Mouse (Mus musculus) heart, embryonic 15.5 days (tissue): ENCODE data around the gene Ubap2. TPM values are rescaled to one million over a fixed set of nuclear protein-coding genes. Genes with fewer than 3 reads are reported as not detected.

ENCODE experiments used
- ATAC-seq: fragments of 200-750 bp; cut with Nextera tagmentation; replicated peaks from 2 replicates; pipeline ENCODE4 v1.8.0; 2017; ENCODE audit warnings: low read depth, moderate TSS enrichment; ENCODE audit not compliant: insufficient number of reproducible peaks, insufficient read depth, low FRiP score
- H3K27ac ChIP-seq: fragments of 300-500 bp; sonication (generic); 2 replicates; pipeline ENCODE4 v1.5.1; 2015; ENCODE audit warnings: mild to moderate bottlenecking, inconsistent platforms
- H3K27me3 ChIP-seq: fragments of 300-500 bp; sonication (generic); 2 replicates; pipeline ENCODE4 v1.6.1; 2015; ENCODE audit warnings: inconsistent platforms
- H3K36me3 ChIP-seq: fragments of 300-500 bp; sonication (generic); 2 replicates; pipeline ENCODE4 v1.6.1; 2015; ENCODE audit warnings: mild to moderate bottlenecking, inconsistent platforms
- H3K4me1 ChIP-seq: fragments of 300-500 bp; sonication (generic); replicated peaks from 2 replicates; pipeline ENCODE4 v1.6.1; 2015; ENCODE audit warnings: inconsistent platforms
- H3K4me2 ChIP-seq: fragments of 300-500 bp; sonication (generic); 2 replicates; pipeline ENCODE4 v1.6.1; 2015; ENCODE audit warnings: inconsistent platforms, mild to moderate bottlenecking, moderate library complexity
- H3K4me3 ChIP-seq: fragments of 300-500 bp; sonication (generic); 2 replicates; pipeline ENCODE4 v1.5.1; 2015; ENCODE audit warnings: mild to moderate bottlenecking, inconsistent platforms
- H3K9ac ChIP-seq: fragments of 300-500 bp; sonication (generic); 2 replicates; pipeline ENCODE4 v1.6.1; 2015; ENCODE audit warnings: mild to moderate bottlenecking, inconsistent platforms
- H3K9me3 ChIP-seq: fragments of 300-500 bp; sonication (generic); replicated peaks from 2 replicates; pipeline ENCODE4 v1.6.1; 2016; ENCODE audit warnings: inconsistent platforms
- WGBS: fragments of 180-500 bp; shearing (Covaris S2); methylation state at CpG from one replicate; pipeline ENCODE4 v1.1.7; 2015; ENCODE audit warnings: mixed read lengths; 5-methylcytosine and 5-hydroxymethylcytosine counted together
- polyA plus RNA-seq: library from polyadenylated mRNA; unstranded; fragments of >200 nt; fragmentation: Nextera tagmentation; extraction: Ambion mirVana; gene quantifications from 2 replicates; pipeline ENCODE4 v1.2.1, GENCODE M21; 2015

The Ubap2 gene
- polyA plus RNA-seq, 1 experiment from 2014 or later = 47.0 TPM

- Histone ChIP-seq H3K9ac (no peak overlapping the region), H3K36me3 (peaks cover 86% of the 10 kb centered on the region), H3K9me3 (no peaks in the 10 kb centered on the region), H3K27ac (no peak overlapping the region), H3K4me1 (no peaks in the 10 kb centered on the region), H3K4me3 (no peak overlapping the region), H3K27me3 (no peaks in the 10 kb centered on the region), H3K4me2 (no peak overlapping the region)
- 86% methylated on average over 5 of the region's 5 CpGs for WGBS
- ATAC-seq = no peak
Observed at GRCm38 (mm10) chr4:41298976-41299375, 24.0 kb upstream of the Ubap2 start.

- no peak overlapping the region for H3K9ac ChIP-seq
- 92% methylated on average over 7 of the region's 7 CpGs for WGBS
- no peak for ATAC-seq
- H3K4me2 ChIP-seq = no peak overlapping the region
- no peaks in the 10 kb centered on the region for H3K4me1 ChIP-seq
- H3K9me3 ChIP-seq = no peaks in the 10 kb centered on the region
- no peak overlapping the region for H3K27ac ChIP-seq
- no peak overlapping the region for H3K4me3 ChIP-seq
- H3K27me3 ChIP-seq = no peaks in the 10 kb centered on the region
- peaks cover 92% of the 10 kb centered on the region for H3K36me3 ChIP-seq
Observed at GRCm38 (mm10) chr4:41295960-41296359, 21.0 kb upstream of the Ubap2 start.

GRCm38 (mm10) chr4:41295507-41295906, 20.6 kb upstream of the Ubap2 start:
- ATAC-seq = no peak
- 90% methylated on average over 11 of the region's 11 CpGs for WGBS

GRCm38 (mm10) chr4:41293907-41294306, 19.0 kb upstream of the Ubap2 start:
- H3K9ac ChIP-seq = no peak overlapping the region
- no peak overlapping the region for H3K27ac ChIP-seq
- no peak overlapping the region for H3K4me2 ChIP-seq
- H3K4me3 ChIP-seq = no peak overlapping the region
- H3K4me1 ChIP-seq = no peaks in the 10 kb centered on the region
- no peaks in the 10 kb centered on the region for H3K9me3 ChIP-seq
- H3K27me3 ChIP-seq = no peaks in the 10 kb centered on the region
- WGBS = 76% methylated on average over 4 of the region's 4 CpGs
- peaks cover 81% of the 10 kb centered on the region for H3K36me3 ChIP-seq
- no peak for ATAC-seq

More at GRCm38 (mm10) chr4:41295507-41295906, 20.6 kb upstream of the Ubap2 start:
- Histone ChIP-seq H3K4me1 (no peaks in the 10 kb centered on the region), H3K4me3 (no peak overlapping the region), H3K36me3 (peaks cover 92% of the 10 kb centered on the region), H3K27me3 (no peaks in the 10 kb centered on the region), H3K9ac (no peak overlapping the region), H3K4me2 (no peak overlapping the region), H3K27ac (no peak overlapping the region), H3K9me3 (no peaks in the 10 kb centered on the region)

GRCm38 (mm10) chr4:41289802-41290201, 14.9 kb upstream of the Ubap2 start:
- Histone ChIP-seq H3K36me3 (peaks cover 43% of the 10 kb centered on the region), H3K4me2 (no peak overlapping the region), H3K4me1 (no peaks in the 10 kb centered on the region), H3K9ac (no peak overlapping the region), H3K9me3 (no peaks in the 10 kb centered on the region), H3K27me3 (no peaks in the 10 kb centered on the region), H3K27ac (no peak overlapping the region), H3K4me3 (no peak overlapping the region)
- 78% methylated on average over 7 of the region's 7 CpGs for WGBS
- ATAC-seq = no peak

- no peaks in the 10 kb centered on the region for H3K27me3 ChIP-seq
- H3K4me2 ChIP-seq = no peak overlapping the region
- 26% methylated on average over 3 of the region's 3 CpGs for WGBS
Observed at GRCm38 (mm10) chr4:41286420-41286819, 11.5 kb upstream of the Ubap2 start.

DNA sequence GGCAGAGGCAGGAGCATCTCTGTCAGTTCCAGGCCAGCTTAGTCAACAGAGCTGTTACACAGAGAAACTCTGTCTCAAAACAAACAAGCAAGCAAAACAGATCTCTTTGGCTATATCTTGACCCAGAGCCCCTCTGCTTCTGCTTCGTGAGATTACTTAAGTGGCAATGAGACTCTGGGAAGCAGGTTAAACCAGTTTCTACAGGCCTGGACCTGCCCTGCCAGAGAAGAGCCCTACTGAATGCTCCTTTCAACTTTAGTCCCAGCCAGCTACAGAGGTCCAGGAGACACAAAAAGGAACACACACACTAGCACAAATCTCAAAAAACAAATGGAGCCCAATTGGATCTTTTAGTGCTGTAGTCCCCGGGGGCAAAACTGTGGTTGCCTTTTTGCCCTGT, 9.1 kb upstream of the Ubap2 start:
- Histone ChIP-seq H3K27ac (no peak overlapping the region), H3K27me3 (no peaks in the 10 kb centered on the region), H3K9ac (no peak overlapping the region), H3K4me3 (no peak overlapping the region), H3K9me3 (no peaks in the 10 kb centered on the region), H3K4me2 (no peak overlapping the region), H3K4me1 (no peaks in the 10 kb centered on the region), H3K36me3 (no peaks in the 10 kb centered on the region)
- WGBS = 69% methylated on average over 2 of the region's 2 CpGs
- no peak for ATAC-seq

More at GRCm38 (mm10) chr4:41286420-41286819, 11.5 kb upstream of the Ubap2 start:
- no peak for ATAC-seq
- no peak overlapping the region for H3K9ac ChIP-seq
- H3K4me1 ChIP-seq = no peaks in the 10 kb centered on the region
- H3K4me3 ChIP-seq = no peak overlapping the region
- H3K36me3 ChIP-seq = peaks cover 11% of the 10 kb centered on the region; the same call in 1 of the 2 replicates
- no peaks in the 10 kb centered on the region for H3K9me3 ChIP-seq
- H3K27ac ChIP-seq = no peak overlapping the region

- no peaks in the 10 kb centered on the region for H3K9me3 ChIP-seq
- H3K27me3 ChIP-seq = no peaks in the 10 kb centered on the region
- WGBS = 71% methylated on average over 5 of the region's 5 CpGs
- ATAC-seq = no peak
- H3K36me3 ChIP-seq = 0 out of 2 replicates have a peak, but pooled peaks cover 2% of the 10 kb centered on the region
- peak overlapping the region; percentile 93 for H3K27ac ChIP-seq
- H3K4me2 ChIP-seq = peak overlapping the region; percentile 79
- peak overlapping the region; percentile 51 for H3K9ac ChIP-seq
- peaks cover 23% of the 10 kb centered on the region for H3K4me1 ChIP-seq
- H3K4me3 ChIP-seq = peak overlapping the region; percentile 82
Observed at GRCm38 (mm10) chr4:41275927-41276326, 983 bp upstream of the Ubap2 start.

DNA sequence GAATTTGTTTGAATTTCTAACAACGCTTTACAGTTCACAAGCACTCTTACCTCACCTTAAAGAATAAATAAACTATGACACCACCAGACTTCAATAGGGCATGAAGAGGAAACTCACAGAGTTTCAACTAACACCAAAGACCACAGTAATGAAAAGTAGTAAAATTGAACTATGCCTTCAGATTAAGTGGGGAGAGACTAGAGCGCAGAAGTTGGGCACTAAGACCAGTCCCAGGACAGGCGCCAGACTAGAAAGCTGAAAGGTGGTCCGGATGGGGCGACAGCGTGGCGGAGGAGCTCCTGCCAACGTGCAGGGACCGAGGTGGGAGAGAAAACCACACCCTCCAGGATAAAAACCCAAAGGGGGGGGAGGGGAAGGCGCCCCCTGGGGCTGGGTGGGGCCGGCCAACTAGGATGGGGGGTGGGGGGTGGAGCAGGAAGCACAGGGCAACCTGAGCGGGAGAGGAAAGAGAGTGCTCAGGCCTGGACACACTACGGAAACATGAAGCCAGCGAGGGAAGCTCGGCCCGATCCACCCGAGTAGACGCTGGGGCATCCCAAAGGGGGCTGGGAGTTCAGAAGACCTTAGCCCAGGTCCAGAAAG, 466 bp downstream of the Ubap2 start:
- peaks cover 23% of the 10 kb centered on the region for H3K4me1 ChIP-seq
- peak; percentile 53 for ATAC-seq
- no peaks in the 10 kb centered on the region for H3K9me3 ChIP-seq
- peak overlapping the region; percentile 82 for H3K4me3 ChIP-seq
- H3K36me3 ChIP-seq = peaks cover 9% of the 10 kb centered on the region; the same call in 1 of the 2 replicates
- under 1% methylated on average over 18 of the region's 18 CpGs for WGBS
- peak overlapping the region; percentile 93 for H3K27ac ChIP-seq
- peak overlapping the region; percentile 79 for H3K4me2 ChIP-seq
- H3K27me3 ChIP-seq = no peaks in the 10 kb centered on the region
- peak overlapping the region; percentile 89 for H3K9ac ChIP-seq

GRCm38 (mm10) chr4:41268133-41268532, 6.8 kb downstream of the Ubap2 start:
- H3K4me2 ChIP-seq = no peak overlapping the region
- peaks cover 18% of the 10 kb centered on the region for H3K4me1 ChIP-seq
- H3K9ac ChIP-seq = no peak overlapping the region
- H3K4me3 ChIP-seq = no peak overlapping the region
- no peak for ATAC-seq
- H3K27ac ChIP-seq = no peak overlapping the region
- H3K36me3 ChIP-seq = peaks cover 11% of the 10 kb centered on the region; the same call in 1 of the 2 replicates
- no peaks in the 10 kb centered on the region for H3K9me3 ChIP-seq
- H3K27me3 ChIP-seq = no peaks in the 10 kb centered on the region

GRCm38 (mm10) chr4:41266350-41266749, 8.6 kb downstream of the Ubap2 start:
- no peak for ATAC-seq
- Histone ChIP-seq H3K4me3 (no peak overlapping the region), H3K9ac (no peak overlapping the region), H3K27ac (no peak overlapping the region), H3K4me1 (peaks cover 7% of the 10 kb centered on the region), H3K4me2 (no peak overlapping the region), H3K9me3 (no peaks in the 10 kb centered on the region), H3K36me3 (peaks cover 15% of the 10 kb centered on the region; the same call in 1 of the 2 replicates), H3K27me3 (no peaks in the 10 kb centered on the region)
- WGBS = 74% methylated on average over 4 of the region's 4 CpGs

- Histone ChIP-seq H3K9me3 (no peaks in the 10 kb centered on the region), H3K27ac (no peak overlapping the region), H3K9ac (no peak overlapping the region), H3K36me3 (0 out of 2 replicates have a peak, but pooled peaks cover 4% of the 10 kb centered on the region), H3K4me3 (no peak overlapping the region), H3K4me2 (no peak overlapping the region), H3K4me1 (peaks cover 29% of the 10 kb centered on the region), H3K27me3 (no peaks in the 10 kb centered on the region)
- ATAC-seq = no peak
Observed at GRCm38 (mm10) chr4:41260691-41261090, 14.3 kb downstream of the Ubap2 start.
